19 mouse cellular contexts compared by ENCODE assay signal in genomic region chr7:134663241-134663640, GRCm38 (mm10). TPM values are rescaled to one million over a fixed set of nuclear protein-coding genes. Genes with fewer than 3 reads are reported as not detected.
A peak's percentile ranks its signal among the peaks of the same experiment; 100 is the strongest.
DNase-seq lines count a peak whose midpoint lies in the region; ATAC-seq lines count a peak whose summit lies in the region.
"Had no signal": no experiment of that assay in that cellular context is flagged by ENCODE, and none has a peak within 500 bp of the region (broad histone marks: within the 10 kb centered on the region; RNA-seq: fewer than 3 reads in every experiment).

No protein-coding gene starts in this region.

- no peak for DNase-seq in kidney, postnatal 10 days
- DNase-seq in midbrain, embryonic 14.5 days, result peak; percentile 18
- no peak for DNase-seq in midbrain, embryonic 10.5 days (ENCODE audit: low spot score)
- DNase-seq in embryonic facial prominence, embryonic 14.5 days (ENCODE audit: low spot score), result peak; percentile 65
- no peak for DNase-seq in natural killer cell, adult 2 months (ENCODE audit: low spot score in 2 of 2)
- DNase-seq: adrenal gland, postnatal 36 days; cerebellum, adult 11-12 months; heart, adult 18-20 months; kidney, postnatal 36 days; right cerebral cortex, postnatal 4 days; thymus, adult 2 months had no signal

- WGBS in kidney, embryonic 15.5 days, result 17% methylated on average over 2 of the region's 2 CpGs
- 6% methylated on average over 2 of the region's 2 CpGs for WGBS in midbrain, embryonic 14.5 days
- WGBS in midbrain, embryonic 10.5 days, result 22% methylated on average over 2 of the region's 2 CpGs
- 11% methylated on average over 2 of the region's 2 CpGs for WGBS in embryonic facial prominence, embryonic 14.5 days
- 10% methylated on average over 2 of the region's 2 CpGs for WGBS in stomach, embryonic 15.5 days

- 0 out of 2 replicates have a peak, but pooled peaks cover 4% of the 10 kb centered on the region for H3K4me1 ChIP-seq in kidney, embryonic 15.5 days
- no peaks in the 10 kb centered on the region for H3K4me1 ChIP-seq in midbrain, embryonic 14.5 days (ENCODE audit: control insufficient read depth, insufficient read depth, low read length)
- peaks cover 7% of the 10 kb centered on the region for H3K4me1 ChIP-seq in midbrain, embryonic 10.5 days
- no peaks in the 10 kb centered on the region for H3K4me1 ChIP-seq in embryonic facial prominence, embryonic 14.5 days (ENCODE audit: control insufficient read depth, insufficient read depth, low read length)
- no peaks in the 10 kb centered on the region for H3K4me1 ChIP-seq in stomach, embryonic 15.5 days
- H3K4me1 ChIP-seq: embryonic facial prominence, embryonic 13.5 days; hindbrain, embryonic 10.5 days; limb, embryonic 15.5 days; midbrain, embryonic 15.5 days had no signal

- H3K36me3 ChIP-seq in kidney, embryonic 15.5 days, result no peaks in the 10 kb centered on the region
- H3K36me3 ChIP-seq in midbrain, embryonic 14.5 days (ENCODE audit: control insufficient read depth, insufficient read depth, low read length), result no peaks in the 10 kb centered on the region
- H3K36me3 ChIP-seq in midbrain, embryonic 10.5 days, result no peaks in the 10 kb centered on the region
- no peaks in the 10 kb centered on the region for H3K36me3 ChIP-seq in embryonic facial prominence, embryonic 14.5 days (ENCODE audit: control insufficient read depth, insufficient read depth, low read length)
- H3K36me3 ChIP-seq in stomach, embryonic 15.5 days, result no peaks in the 10 kb centered on the region
- H3K36me3 ChIP-seq: embryonic facial prominence, embryonic 13.5 days; hindbrain, embryonic 10.5 days; limb, embryonic 15.5 days; midbrain, embryonic 15.5 days had no signal

- no peak overlapping the region for H3K4me2 ChIP-seq in kidney, embryonic 15.5 days
- no peak overlapping the region for H3K4me2 ChIP-seq in midbrain, embryonic 14.5 days (ENCODE audit: low read length)
- H3K4me2 ChIP-seq in embryonic facial prominence, embryonic 14.5 days (ENCODE audit: low read depth, low read length), result no peak overlapping the region
- no peak overlapping the region for H3K4me2 ChIP-seq in stomach, embryonic 15.5 days
- H3K4me2 ChIP-seq: embryonic facial prominence, embryonic 13.5 days; limb, embryonic 15.5 days; midbrain, embryonic 15.5 days had no signal

- ATAC-seq in kidney, embryonic 15.5 days (replicated peaks; ENCODE audit: low FRiP score), result peak; percentile 52; the same call in 1 of the 2 replicates
- ATAC-seq in midbrain, embryonic 14.5 days (ENCODE audit: low FRiP score, low TSS enrichment), result no peak
- no peak for ATAC-seq in embryonic facial prominence, embryonic 14.5 days (ENCODE audit: low read depth)
- 0 out of 2 replicates have a peak, but pooled peaks have one; percentile 27 for ATAC-seq in stomach, embryonic 15.5 days (ENCODE audit: insufficient read depth, low FRiP score, low read depth)
- no peak for ATAC-seq in frontal cortex, adult (ENCODE audit: low TSS enrichment)
- ATAC-seq: midbrain, embryonic 15.5 days had no signal

- peaks cover 7% of the 10 kb centered on the region for H3K9me3 ChIP-seq in kidney, embryonic 15.5 days (replicated peaks)
- no peaks in the 10 kb centered on the region for H3K9me3 ChIP-seq in midbrain, embryonic 14.5 days (ENCODE audit: control insufficient read depth, low read length)
- peaks cover 6% of the 10 kb centered on the region; the same call in 1 of the 2 replicates for H3K9me3 ChIP-seq in midbrain, embryonic 10.5 days (replicated peaks)
- H3K9me3 ChIP-seq in embryonic facial prominence, embryonic 14.5 days (ENCODE audit: control insufficient read depth, low read length), result peaks cover 11% of the 10 kb centered on the region
- no peaks in the 10 kb centered on the region for H3K9me3 ChIP-seq in stomach, embryonic 15.5 days

- no peak overlapping the region for H3K4me3 ChIP-seq in kidney, embryonic 15.5 days (replicated peaks)
- no peak overlapping the region for H3K4me3 ChIP-seq in midbrain, embryonic 14.5 days (replicated peaks; ENCODE audit: low read depth, low read length)
- H3K4me3 ChIP-seq in midbrain, embryonic 10.5 days, result no peak overlapping the region
- H3K4me3 ChIP-seq in embryonic facial prominence, embryonic 14.5 days (ENCODE audit: low read depth, low read length), result no peak overlapping the region
- no peak overlapping the region for H3K4me3 ChIP-seq in stomach, embryonic 15.5 days (replicated peaks)
- H3K4me3 ChIP-seq: embryonic facial prominence, embryonic 13.5 days; hindbrain, embryonic 10.5 days; left cerebral cortex, adult 2 months; limb, embryonic 15.5 days; midbrain, embryonic 15.5 days had no signal

- no peaks in the 10 kb centered on the region for H3K27me3 ChIP-seq in kidney, embryonic 15.5 days
- H3K27me3 ChIP-seq in midbrain, embryonic 14.5 days (ENCODE audit: control insufficient read depth, insufficient read depth, low read length), result no peaks in the 10 kb centered on the region
- H3K27me3 ChIP-seq in midbrain, embryonic 10.5 days (ENCODE audit: low read depth, poor library complexity, severe bottlenecking), result 0 out of 2 replicates have a peak, but pooled peaks cover 4% of the 10 kb centered on the region
- no peaks in the 10 kb centered on the region for H3K27me3 ChIP-seq in embryonic facial prominence, embryonic 14.5 days (replicated peaks; ENCODE audit: control insufficient read depth, insufficient read depth, low read length)
- no peaks in the 10 kb centered on the region for H3K27me3 ChIP-seq in stomach, embryonic 15.5 days (replicated peaks)
- H3K27me3 ChIP-seq: embryonic facial prominence, embryonic 13.5 days; limb, embryonic 15.5 days had no signal

- no peak overlapping the region for H3K27ac ChIP-seq in kidney, embryonic 15.5 days
- no peak overlapping the region for H3K27ac ChIP-seq in midbrain, embryonic 14.5 days (replicated peaks; ENCODE audit: low read depth, low read length)
- H3K27ac ChIP-seq in midbrain, embryonic 10.5 days (replicated peaks), result no peak overlapping the region
- no peak overlapping the region for H3K27ac ChIP-seq in embryonic facial prominence, embryonic 14.5 days (replicated peaks; ENCODE audit: low read depth, low read length)
- H3K27ac ChIP-seq in stomach, embryonic 15.5 days, result no peak overlapping the region
- H3K27ac ChIP-seq: embryonic facial prominence, embryonic 13.5 days; hindbrain, embryonic 10.5 days; left cerebral cortex, adult 2 months; limb, embryonic 15.5 days; midbrain, embryonic 15.5 days had no signal

- H3K9ac ChIP-seq in kidney, embryonic 15.5 days, result no peak overlapping the region
- H3K9ac ChIP-seq in midbrain, embryonic 14.5 days (replicated peaks; ENCODE audit: low read length), result no peak overlapping the region
- H3K9ac ChIP-seq in embryonic facial prominence, embryonic 14.5 days (ENCODE audit: low read depth, low read length), result no peak overlapping the region
- H3K9ac ChIP-seq in stomach, embryonic 15.5 days, result no peak overlapping the region
- H3K9ac ChIP-seq: embryonic facial prominence, embryonic 13.5 days; limb, embryonic 15.5 days; midbrain, embryonic 15.5 days had no signal

RNA-seq across cellular contexts. Expression of gene Dock1, which starts 7.2 kb away (rescaled TPM):
- 46.8 and 47.7 TPM in 2 replicates for polyA plus RNA-seq in kidney, embryonic 15.5 days (2015; fragmentation: Nextera tagmentation; extraction: Ambion mirVana)
- 4.3 and 8.4 TPM in 2 replicates for polyA plus RNA-seq in midbrain, embryonic 14.5 days (2014; fragmentation: Nextera tagmentation; extraction: Ambion mirVana)
- polyA plus RNA-seq in midbrain, embryonic 10.5 days (2016; fragmentation: Nextera tagmentation; extraction: Ambion mirVana), result 20.1 and 20.2 TPM in 2 replicates
- polyA plus RNA-seq in embryonic facial prominence, embryonic 14.5 days (2014; fragmentation: Nextera tagmentation; extraction: Ambion mirVana), result 35.6 and 39.5 TPM in 2 replicates
- 29.0 and 31.8 TPM in 2 replicates for polyA plus RNA-seq in stomach, embryonic 15.5 days (2015; fragmentation: Nextera tagmentation; extraction: Ambion mirVana)

Comparison
In these comparisons a context has a peak if more than half of its experiments do, and no peak if none do; other contexts are left out.
1. DNase-seq: peak in midbrain, embryonic 14.5 days (single experiment) and embryonic facial prominence, embryonic 14.5 days (single experiment); none in kidney, postnatal 10 days (single experiment), midbrain, embryonic 10.5 days (single experiment) and natural killer cell, adult 2 months (0 of 2).
2. ATAC-seq: peak in kidney, embryonic 15.5 days (single experiment) and stomach, embryonic 15.5 days (single experiment); none in midbrain, embryonic 14.5 days (single experiment), embryonic facial prominence, embryonic 14.5 days (single experiment) and frontal cortex, adult (single experiment).